Mouse (Mus musculus) midbrain, embryonic 16.5 days (tissue): ENCODE results near the gene Wbp1. TPM values are rescaled to one million over a fixed set of nuclear protein-coding genes. Genes with fewer than 3 reads are reported as not detected.

Experiments
- ATAC-seq: fragments of 200-750 bp; cut with Nextera tagmentation; 2 replicates; pipeline ENCODE4 v1.8.0; 2017; ENCODE audit warnings: moderate TSS enrichment
- H3K27ac ChIP-seq: fragments of 300-500 bp; sonication (generic); 2 replicates; pipeline ENCODE4 v1.5.1; 2014; ENCODE audit warnings: mild to moderate bottlenecking, low read length, mixed read lengths
- H3K27me3 ChIP-seq: fragments of 300-500 bp; sonication (generic); 2 replicates; pipeline ENCODE4 v1.6.1; 2014; ENCODE audit warnings: low read depth, low read length, mixed read lengths; ENCODE audit not compliant: control insufficient read depth, insufficient read depth
- H3K36me3 ChIP-seq: fragments of 300-500 bp; sonication (generic); 2 replicates; pipeline ENCODE4 v1.6.1; 2014; ENCODE audit warnings: mild to moderate bottlenecking, low read length, moderate library complexity, mixed read lengths; ENCODE audit not compliant: control insufficient read depth, insufficient read depth
- H3K4me1 ChIP-seq: fragments of 300-500 bp; sonication (generic); 2 replicates; pipeline ENCODE4 v1.6.1; 2014; ENCODE audit warnings: mild to moderate bottlenecking, low read length, mixed read lengths; ENCODE audit not compliant: control insufficient read depth, insufficient read depth
- H3K4me2 ChIP-seq: fragments of 300-500 bp; sonication (generic); 2 replicates; pipeline ENCODE4 v1.6.1; 2014; ENCODE audit warnings: mild to moderate bottlenecking, low read length, mixed read lengths
- H3K4me3 ChIP-seq: fragments of 300-500 bp; sonication (generic); 2 replicates; pipeline ENCODE4 v1.5.1; 2014; ENCODE audit warnings: low read depth, mild to moderate bottlenecking, low read length, moderate library complexity, mixed read lengths
- H3K9ac ChIP-seq: fragments of 300-500 bp; sonication (generic); 2 replicates; pipeline ENCODE4 v1.6.1; 2014; ENCODE audit warnings: low read depth, low read length, mixed read lengths
- H3K9me3 ChIP-seq: fragments of 300-500 bp; sonication (generic); replicated peaks from 2 replicates; pipeline ENCODE4 v1.6.1; 2014; ENCODE audit warnings: mild to moderate bottlenecking, low read length, mixed read lengths; ENCODE audit not compliant: control insufficient read depth, poor library complexity, severe bottlenecking
- WGBS: fragments of 180-500 bp; shearing (Covaris S2); extraction: QIAGEN DNeasy Blood & Tissue Kit; methylation state at CpG from one replicate; pipeline ENCODE4 v1.1.7; 2014; 5-methylcytosine and 5-hydroxymethylcytosine counted together
- polyA plus RNA-seq: library from polyadenylated mRNA; unstranded; fragments of >200 nt; fragmentation: Nextera tagmentation; extraction: Ambion mirVana; gene quantifications from 2 replicates; pipeline ENCODE4 v1.2.1, GENCODE M21; 2015

Gene Wbp1
- 148 and 163 TPM in 2 replicates for polyA plus RNA-seq

DNA sequence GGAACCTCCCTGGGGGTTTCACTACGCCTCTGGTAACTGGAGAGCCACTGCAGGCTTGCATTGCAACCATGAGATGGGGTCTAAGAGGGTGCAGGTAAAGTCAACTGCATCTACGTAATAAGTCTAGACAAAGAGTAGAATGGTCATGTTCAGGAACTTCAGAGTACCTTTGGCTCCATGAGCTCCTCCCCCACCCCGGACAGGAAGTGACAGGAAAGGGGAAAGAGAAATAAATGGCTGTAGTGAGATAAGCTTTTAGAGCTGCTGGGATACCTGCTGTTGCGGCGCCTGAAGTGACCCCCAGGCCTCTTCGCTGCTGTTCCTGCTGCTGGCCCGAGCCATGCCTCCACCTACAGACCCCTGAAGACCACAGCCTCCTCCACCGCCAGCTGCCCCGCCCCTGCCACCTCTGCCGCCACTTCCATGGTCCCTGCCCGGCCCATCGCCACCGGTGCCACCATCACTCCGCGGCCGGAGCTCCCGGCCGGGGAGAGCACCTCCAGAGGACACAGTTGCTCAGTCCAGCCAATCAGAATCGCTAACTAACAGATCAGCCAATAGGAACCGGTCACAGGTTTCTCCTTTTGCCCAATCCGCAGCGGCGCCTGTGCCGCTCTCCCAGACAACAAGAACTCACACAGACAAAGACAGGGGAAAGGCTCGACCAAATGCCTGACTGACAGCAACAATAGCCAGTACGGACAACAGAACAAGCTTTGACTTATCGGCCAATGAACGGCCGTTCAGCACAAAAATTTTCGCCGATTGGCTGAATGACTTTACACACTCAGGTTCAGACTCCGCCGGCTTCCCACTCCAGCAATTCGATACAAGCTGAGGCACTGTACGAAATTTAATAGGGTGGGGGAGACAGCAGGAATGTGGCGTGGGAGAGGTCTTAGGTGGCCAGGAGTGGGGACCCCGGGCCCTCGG, at the start of gene Wbp1:
Gene Wbp1 (minus strand): TSS at position 630 of the 933 bp plus-strand sequence.
- Histone ChIP-seq H3K4me3 (peak within 1 kb of the TSS; percentile 70), H3K27ac (peak within 1 kb of the TSS; percentile 94), H3K4me1 (peaks cover 42% of the 10 kb centered on the region), H3K36me3 (peaks cover 15% of the 10 kb centered on the region), H3K4me2 (peak within 1 kb of the TSS; percentile 98), H3K27me3 (no peaks in the 10 kb centered on the region), H3K9me3 (no peaks in the 10 kb centered on the region), H3K9ac (peak within 1 kb of the TSS; percentile 80)
- WGBS, result under 1% methylated on average over 38 of the region's 38 CpGs
- ATAC-seq, result peak; percentile 95

DNA sequence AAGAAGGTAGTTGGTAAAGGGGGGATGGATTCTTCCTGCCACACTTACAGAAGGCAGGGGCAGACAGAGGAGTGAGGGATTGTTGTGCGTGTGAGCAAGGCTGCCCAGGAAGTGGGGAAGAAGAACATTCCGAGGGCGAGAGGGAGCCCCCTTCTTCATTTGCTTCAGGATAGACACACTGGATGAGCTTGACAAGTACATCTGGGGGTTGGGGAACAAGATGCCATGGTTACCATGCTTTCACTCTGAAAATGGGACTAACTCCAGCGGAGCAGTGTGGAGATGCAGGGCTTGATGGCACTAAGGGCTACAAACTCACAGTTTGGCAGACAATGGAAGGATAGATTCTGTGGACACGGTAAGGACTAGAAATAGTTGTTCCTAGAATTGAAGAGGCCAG, 49.7 kb upstream of the Wbp1 start:
- H3K4me2 ChIP-seq, result peak overlapping the region; percentile 55
- ATAC-seq, result no peak
- H3K9me3 ChIP-seq, result no peaks in the 10 kb centered on the region
- H3K27me3 ChIP-seq, result no peaks in the 10 kb centered on the region
- H3K4me3 ChIP-seq, result peak overlapping the region; percentile 44
- no peaks in the 10 kb centered on the region for H3K36me3 ChIP-seq
- no peak overlapping the region for H3K27ac ChIP-seq
- 0 out of 2 replicates have a peak overlapping the region, but pooled peaks have one; percentile 63 for H3K9ac ChIP-seq
- H3K4me1 ChIP-seq, result peaks cover 38% of the 10 kb centered on the region
- 74% methylated on average over 5 of the region's 5 CpGs for WGBS

DNA sequence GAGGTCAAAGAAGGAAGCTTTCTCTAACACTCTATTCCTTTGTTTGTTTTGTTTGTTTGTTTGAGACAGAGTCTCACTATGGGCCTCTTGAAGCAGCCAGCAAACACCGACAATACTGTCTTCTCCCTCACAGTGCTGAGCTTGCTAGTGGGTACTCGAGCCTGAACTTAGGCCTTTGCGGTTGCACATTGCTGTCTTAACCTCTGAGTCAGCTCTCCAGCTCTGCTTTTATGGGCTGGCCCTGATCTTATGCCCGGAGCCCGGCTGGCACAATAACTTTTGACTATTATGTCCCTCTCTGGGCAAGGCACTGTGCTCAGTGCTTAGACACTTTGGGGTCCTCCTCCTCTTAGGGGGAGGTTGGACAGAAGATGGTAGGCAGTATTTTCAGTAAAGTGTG, 48.5 kb upstream of the Wbp1 start:
- Histone ChIP-seq H3K9ac (no peak overlapping the region), H3K4me3 (no peak overlapping the region), H3K27ac (no peak overlapping the region), H3K27me3 (no peaks in the 10 kb centered on the region), H3K4me1 (peaks cover 43% of the 10 kb centered on the region), H3K9me3 (no peaks in the 10 kb centered on the region), H3K4me2 (no peak overlapping the region), H3K36me3 (no peaks in the 10 kb centered on the region)
- no peak for ATAC-seq
- 82% methylated on average over 5 of the region's 5 CpGs for WGBS

DNA sequence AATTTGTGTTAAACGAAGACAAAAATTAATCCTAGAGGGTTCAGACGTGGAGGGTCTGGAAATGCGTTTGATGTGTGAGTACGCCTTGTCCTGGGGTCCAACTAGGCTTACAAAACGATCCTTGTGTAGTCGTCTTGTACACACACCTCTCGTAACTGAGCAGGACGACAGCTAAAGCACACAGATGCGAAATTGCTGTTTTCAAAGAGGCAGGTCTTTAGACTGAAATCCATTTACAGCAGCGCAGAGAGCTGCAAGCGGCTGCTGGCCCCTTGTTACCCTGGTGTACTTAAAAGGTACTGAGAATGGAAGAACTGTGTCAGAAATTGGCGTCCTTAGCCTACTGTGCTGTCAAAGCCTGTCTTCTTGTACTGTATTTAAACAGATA, 44.9 kb upstream of the Wbp1 start:
- ATAC-seq, result peak; percentile 6; the same call in 1 of the 2 replicates
- Histone ChIP-seq H3K27me3 (peaks cover 20% of the 10 kb centered on the region), H3K4me2 (peak overlapping the region; percentile 83), H3K9ac (peak overlapping the region; percentile 93), H3K4me1 (peaks cover 43% of the 10 kb centered on the region), H3K36me3 (no peaks in the 10 kb centered on the region), H3K27ac (peak overlapping the region; percentile 94), H3K9me3 (no peaks in the 10 kb centered on the region), H3K4me3 (peak overlapping the region; percentile 92)
- 0% methylated on average over 12 of the region's 12 CpGs for WGBS

DNA sequence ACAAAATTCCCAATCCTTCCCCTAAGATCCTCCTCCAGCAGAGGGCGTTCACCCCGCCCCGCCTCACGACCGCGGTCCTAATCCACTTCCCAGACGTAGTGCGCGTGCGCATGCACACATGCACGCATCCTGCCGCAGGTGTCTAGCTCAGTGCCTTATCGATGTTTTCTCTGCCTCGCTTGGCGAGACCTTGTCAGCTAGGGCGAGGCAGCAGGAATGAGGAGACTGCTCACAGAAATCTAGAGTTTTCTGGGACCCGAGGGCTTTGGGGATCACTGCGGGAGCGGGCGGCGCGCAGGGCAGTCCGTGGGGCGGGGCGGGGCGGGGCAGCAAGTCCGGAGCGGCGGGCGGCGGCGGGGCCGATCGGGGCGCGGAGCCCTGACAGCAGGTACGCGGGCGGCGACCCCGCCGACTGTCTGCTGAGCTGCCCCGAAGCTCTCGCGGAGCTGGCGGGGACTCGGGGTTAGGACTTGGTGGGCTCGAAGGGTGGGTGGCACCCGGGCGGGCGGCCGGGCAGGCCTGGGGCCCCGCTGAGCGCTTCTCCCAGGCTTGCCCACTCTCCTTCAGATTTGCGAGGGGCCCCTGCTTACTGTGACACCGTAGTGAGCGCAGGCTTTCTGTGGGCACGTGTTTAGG, 44.4 kb upstream of the Wbp1 start, which contains the start of gene Dctn1:
Gene Dctn1 (plus strand): TSS at position 314 of the 636 bp plus-strand sequence.
- Histone ChIP-seq H3K9me3 (no peaks in the 10 kb centered on the region), H3K9ac (peak within 1 kb of the TSS; percentile 93), H3K27ac (peak within 1 kb of the TSS; percentile 94), H3K36me3 (no peaks in the 10 kb centered on the region), H3K4me3 (peak within 1 kb of the TSS; percentile 92), H3K4me1 (peaks cover 38% of the 10 kb centered on the region), H3K4me2 (peak within 1 kb of the TSS; percentile 83), H3K27me3 (peaks cover 25% of the 10 kb centered on the region)
- ATAC-seq, result peak; percentile 85
- under 1% methylated on average over 58 of the region's 58 CpGs for WGBS

DNA sequence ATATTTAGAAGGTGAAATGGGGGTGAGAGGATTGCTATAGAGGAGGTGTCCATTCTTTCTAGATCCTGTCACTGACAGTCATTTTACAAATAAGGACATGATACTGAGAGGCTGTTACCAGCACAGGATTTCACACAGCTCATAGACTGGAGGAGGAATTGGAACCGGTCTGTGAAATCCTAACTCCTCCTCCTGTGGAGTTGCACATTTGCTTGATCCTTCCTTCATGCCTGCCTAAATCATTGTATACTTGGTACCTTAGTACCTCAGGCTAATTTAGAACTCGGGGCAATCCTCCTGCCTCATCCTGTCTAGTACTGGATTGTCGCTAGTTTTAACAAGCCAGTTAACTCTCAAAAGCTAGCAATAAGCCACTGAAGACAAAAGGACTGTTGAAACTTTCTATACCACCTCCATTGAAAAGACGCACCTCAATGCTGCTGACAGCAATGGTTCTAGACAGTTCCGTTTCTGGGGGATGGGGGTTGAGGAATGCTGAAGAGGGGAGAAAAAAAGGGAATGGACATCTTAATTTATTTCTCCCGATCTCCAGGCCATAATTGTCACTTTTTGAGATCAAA, 43.8 kb upstream of the Wbp1 start:
- 2% methylated on average over 6 of the region's 6 CpGs for WGBS
- Histone ChIP-seq H3K36me3 (no peaks in the 10 kb centered on the region), H3K27ac (peak overlapping the region; percentile 94), H3K9me3 (no peaks in the 10 kb centered on the region), H3K27me3 (peaks cover 31% of the 10 kb centered on the region), H3K4me2 (peak overlapping the region; percentile 83), H3K9ac (peak overlapping the region; percentile 93), H3K4me3 (peak overlapping the region; percentile 92), H3K4me1 (peaks cover 35% of the 10 kb centered on the region)
- ATAC-seq, result peak; percentile 52

DNA sequence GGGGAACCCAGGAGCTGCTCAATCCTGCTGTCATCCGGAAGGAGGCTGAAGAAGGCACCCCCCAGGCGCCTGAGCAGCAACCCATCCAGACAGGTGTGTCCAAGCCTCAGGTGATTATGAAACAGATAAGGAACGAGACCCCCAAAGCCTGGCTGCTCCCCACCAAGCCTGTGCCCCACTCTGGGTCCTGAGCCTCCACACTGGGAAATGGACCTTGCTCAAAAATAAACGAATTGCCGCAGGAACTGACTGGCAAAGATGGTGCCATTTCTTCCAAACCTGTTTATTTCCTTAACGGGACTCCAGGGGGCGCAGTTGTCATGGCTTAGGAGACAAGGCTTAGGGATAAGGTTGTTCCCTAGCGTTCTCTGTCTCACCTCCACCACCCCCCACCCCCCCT, 41.3 kb upstream of the Wbp1 start:
- ATAC-seq, result no peak
- H3K36me3 ChIP-seq, result no peaks in the 10 kb centered on the region
- peaks cover 33% of the 10 kb centered on the region for H3K27me3 ChIP-seq
- H3K4me3 ChIP-seq, result peak overlapping the region; percentile 26; the same call in 1 of the 2 replicates
- peak overlapping the region; percentile 45 for H3K4me2 ChIP-seq
- under 1% methylated on average over 8 of the region's 8 CpGs for WGBS
- H3K27ac ChIP-seq, result no peak overlapping the region
- H3K9me3 ChIP-seq, result no peaks in the 10 kb centered on the region
- H3K4me1 ChIP-seq, result peaks cover 27% of the 10 kb centered on the region
- peak overlapping the region; percentile 45; the same call in 1 of the 2 replicates for H3K9ac ChIP-seq

DNA sequence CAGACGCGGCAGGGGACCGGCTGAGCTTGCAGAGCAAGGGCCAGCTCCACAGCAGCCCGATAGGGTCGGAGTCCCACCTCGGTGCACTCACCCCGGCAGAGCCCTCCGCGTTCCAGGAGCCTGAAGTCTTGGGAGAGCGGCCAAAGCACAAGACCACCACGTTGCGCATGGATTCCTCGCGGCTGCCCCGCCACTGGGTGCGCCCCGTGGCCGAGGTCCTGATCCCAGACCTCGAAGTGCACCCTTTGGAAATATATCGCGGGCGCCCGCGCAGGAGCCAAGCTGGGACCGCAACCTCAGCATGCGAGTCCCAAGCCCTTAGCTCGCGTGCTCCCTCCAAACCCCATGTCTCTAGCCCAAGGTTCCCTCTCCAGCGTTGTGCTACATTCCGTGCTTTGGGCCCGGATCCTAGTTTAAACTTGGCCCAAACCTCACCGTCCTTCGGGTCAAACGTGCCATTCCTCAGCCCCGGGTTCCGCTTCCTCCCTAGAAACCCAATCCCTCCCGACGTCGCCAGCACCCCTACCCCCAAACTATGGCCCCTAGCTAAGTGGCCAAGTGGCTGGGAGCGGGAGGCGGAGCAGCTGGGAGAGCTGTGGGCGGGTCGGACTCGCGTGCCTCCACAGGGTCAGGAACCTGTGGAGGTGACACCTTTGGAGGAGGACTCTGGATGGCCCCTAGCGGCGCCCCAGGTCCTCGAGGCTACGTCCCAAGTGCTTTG, 40.7 kb upstream of the Wbp1 start:
- H3K27ac ChIP-seq, result no peak overlapping the region
- WGBS, result 2% methylated on average over 49 of the region's 49 CpGs
- peak overlapping the region; percentile 45; the same call in 1 of the 2 replicates for H3K9ac ChIP-seq

More for the DNA sequence above, 40.7 kb upstream of the Wbp1 start:
- no peaks in the 10 kb centered on the region for H3K9me3 ChIP-seq
- H3K27me3 ChIP-seq, result peaks cover 33% of the 10 kb centered on the region
- no peaks in the 10 kb centered on the region for H3K36me3 ChIP-seq
- H3K4me1 ChIP-seq, result peaks cover 23% of the 10 kb centered on the region
- peak overlapping the region; percentile 26 for H3K4me3 ChIP-seq
- no peak for ATAC-seq
- peak overlapping the region; percentile 45 for H3K4me2 ChIP-seq
